Mouse (Mus musculus) kidney, adult 10 weeks (tissue): ENCODE measurements around the gene Fam72a. TPM values are rescaled to one million over a fixed set of nuclear protein-coding genes. Genes with fewer than 3 reads are reported as not detected.

Experiments used
- polyA plus RNA-seq: library from polyadenylated mRNA; stranded (reverse); fragments of 350-450 nt; fragmentation: Illumina TruSeq; extraction: RNeasy Lipid Tissue Mini Kit (QIAGEN cat#74804); gene quantifications from one replicate; pipeline ENCODE4 v1.2.3, GENCODE M21; 2014; ENCODE audit warnings: low read depth, low replicate concordance

Fam72a gene
- 1.5 TPM for polyA plus RNA-seq

DNA sequence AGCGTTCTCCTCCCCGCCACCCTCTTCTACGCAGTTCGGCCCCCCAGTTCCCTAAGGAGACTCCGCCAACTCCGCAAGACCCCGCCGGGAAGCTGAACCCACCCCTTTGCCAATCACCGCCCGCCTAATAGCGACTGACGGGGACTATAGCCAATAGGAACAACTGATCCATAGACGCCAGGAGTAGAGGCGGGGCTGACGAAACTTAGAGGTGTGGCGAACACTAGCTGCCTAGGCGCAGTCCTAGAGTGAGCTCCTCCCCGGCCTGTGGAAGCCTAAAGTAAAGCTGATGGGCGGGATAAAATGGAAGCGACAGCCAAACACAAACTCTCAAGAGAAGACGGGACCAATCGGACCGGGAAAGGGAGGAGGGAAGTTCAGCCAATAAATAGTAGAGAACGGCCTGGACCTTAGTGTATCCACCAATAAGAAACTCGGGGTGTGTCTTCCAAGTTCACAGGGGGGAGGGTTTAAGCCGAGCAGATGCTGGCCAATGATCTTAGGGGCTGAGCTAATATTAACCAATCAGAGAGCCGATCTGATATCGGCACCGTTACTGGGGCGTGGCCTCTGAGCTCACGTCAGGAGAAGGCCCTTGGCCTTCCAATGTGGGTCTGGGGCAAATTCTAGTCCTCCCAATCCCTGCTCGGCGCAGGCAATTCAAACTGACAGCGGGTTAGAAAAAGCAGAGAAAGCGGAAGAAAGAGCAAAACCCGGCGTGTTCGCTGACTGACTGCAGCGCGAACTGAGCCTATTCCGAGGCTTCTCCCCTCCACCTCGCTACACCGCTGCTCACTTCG is at the start of gene Fam72a, which contains the start of gene Srgap2:
Gene Fam72a (plus strand): TSS at position 623 of the 800 bp plus-strand sequence.
Gene Srgap2 (minus strand): TSS at position 72 of the 800 bp plus-strand sequence.

Other genes starting within 250 kb of the Fam72a start
- 2.1 TPM for gene Ikbke, start 248.3 kb upstream of the Fam72a start, polyA plus RNA-seq
- gene Srgap2, start 551 bp upstream of the Fam72a start, polyA plus RNA-seq: 10.7 TPM
- gene Avpr1b, start 71.3 kb downstream of the Fam72a start, polyA plus RNA-seq: not detected
- gene Ctse, start 110.4 kb downstream of the Fam72a start, polyA plus RNA-seq: 2.5 TPM
- gene Rab7b, start 160.8 kb downstream of the Fam72a start, polyA plus RNA-seq: 1.2 TPM
- not detected for gene Slc26a9, start 216.1 kb downstream of the Fam72a start, polyA plus RNA-seq